Mouse (Mus musculus) embryonic facial prominence, embryonic 13.5 days (tissue): Measurements from ENCODE around the gene Trim63. TPM values are rescaled to one million over a fixed set of nuclear protein-coding genes. Genes with fewer than 3 reads are reported as not detected.

Source experiments
- ATAC-seq: fragments of 200-750 bp; cut with Nextera tagmentation; 2 replicates; pipeline ENCODE4 v1.8.0; 2017; ENCODE audit warnings: low read depth; ENCODE audit not compliant: insufficient number of reproducible peaks, insufficient read depth, low FRiP score, low TSS enrichment
- H3K27ac ChIP-seq: fragments of 300-500 bp; sonication (generic); 2 replicates; pipeline ENCODE4 v1.5.1; 2015; ENCODE audit warnings: moderate library complexity, mild to moderate bottlenecking, inconsistent platforms
- H3K27me3 ChIP-seq: fragments of 300-500 bp; sonication (generic); 2 replicates; pipeline ENCODE4 v1.6.1; 2015; ENCODE audit warnings: mild to moderate bottlenecking, inconsistent platforms
- H3K36me3 ChIP-seq: fragments of 300-500 bp; sonication (generic); 2 replicates; pipeline ENCODE4 v1.6.1; 2015; ENCODE audit warnings: mild to moderate bottlenecking, inconsistent platforms
- H3K4me1 ChIP-seq: fragments of 300-500 bp; sonication (generic); 2 replicates; pipeline ENCODE4 v1.6.1; 2015; ENCODE audit warnings: inconsistent platforms
- H3K4me2 ChIP-seq: fragments of 300-500 bp; sonication (generic); 2 replicates; pipeline ENCODE4 v1.6.1; 2015; ENCODE audit warnings: moderate library complexity, mild to moderate bottlenecking, inconsistent platforms
- H3K4me3 ChIP-seq: fragments of 300-500 bp; sonication (generic); 2 replicates; pipeline ENCODE4 v1.5.1; 2015; ENCODE audit warnings: mild to moderate bottlenecking, inconsistent platforms
- H3K9ac ChIP-seq: fragments of 300-500 bp; sonication (generic); 2 replicates; pipeline ENCODE4 v1.6.1; 2015; ENCODE audit warnings: mild to moderate bottlenecking, inconsistent platforms
- H3K9me3 ChIP-seq: fragments of 300-500 bp; sonication (generic); 2 replicates; pipeline ENCODE4 v1.6.1; 2016; ENCODE audit warnings: inconsistent platforms
- WGBS: fragments of 180-500 bp; shearing (Covaris S2); methylation state at CpG from one replicate; pipeline ENCODE4 v1.1.7; 2015; ENCODE audit warnings: mixed read lengths; 5-methylcytosine and 5-hydroxymethylcytosine counted together
- polyA plus RNA-seq: library from polyadenylated mRNA; unstranded; fragments of >200 nt; fragmentation: Nextera tagmentation; extraction: Ambion mirVana; gene quantifications from 2 replicates; pipeline ENCODE4 v1.2.1, GENCODE M21; 2015

Gene Trim63
- polyA plus RNA-seq, 1 experiment from 2014 or later = 1.2 TPM

- no peak overlapping the region for H3K4me3 ChIP-seq
Measured at GRCm38 (mm10) chr4:134356591-134357460, 41.9 kb downstream of the Trim63 start.

DNA sequence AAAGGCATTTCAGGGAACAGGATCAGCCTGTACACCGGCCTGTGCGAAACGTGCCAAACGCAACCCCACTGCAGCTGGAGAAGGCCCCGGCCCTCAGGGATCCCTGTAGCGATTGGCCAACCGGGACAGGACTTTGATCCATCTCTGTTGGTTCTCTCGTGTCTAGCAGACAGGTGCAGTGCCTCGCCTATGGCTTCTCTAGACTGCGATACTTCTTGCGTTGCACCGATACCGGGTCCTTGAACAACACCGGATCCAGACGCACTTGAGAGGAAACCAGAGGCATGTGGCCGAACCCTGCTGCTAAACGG, 42.5 kb downstream of the Trim63 start:
- ATAC-seq = no peak
- 44% methylated on average over 17 of the region's 17 CpGs for WGBS
- H3K4me2 ChIP-seq = peak overlapping the region; percentile 37

More at GRCm38 (mm10) chr4:134356591-134357460, 41.9 kb downstream of the Trim63 start:
- Histone ChIP-seq H3K9me3 (no peaks in the 10 kb centered on the region), H3K4me1 (peaks cover 32% of the 10 kb centered on the region), H3K9ac (0 out of 2 replicates have a peak overlapping the region, but pooled peaks have one; percentile 1), H3K36me3 (no peaks in the 10 kb centered on the region), H3K27me3 (peaks cover 12% of the 10 kb centered on the region), H3K27ac (no peak overlapping the region), H3K4me2 (peak overlapping the region; percentile 37)
- no peak for ATAC-seq
- WGBS = 24% methylated on average over 22 of the region's 22 CpGs

GRCm38 (mm10) chr4:134359649-134360048, 44.7 kb downstream of the Trim63 start:
- ATAC-seq = no peak
- 85% methylated on average over 6 of the region's 6 CpGs for WGBS
- Histone ChIP-seq H3K4me1 (peaks cover 39% of the 10 kb centered on the region), H3K9me3 (no peaks in the 10 kb centered on the region), H3K27ac (no peak overlapping the region), H3K4me3 (no peak overlapping the region), H3K9ac (no peak overlapping the region), H3K4me2 (no peak overlapping the region), H3K36me3 (no peaks in the 10 kb centered on the region), H3K27me3 (peaks cover 12% of the 10 kb centered on the region)

More for the DNA sequence above, 42.5 kb downstream of the Trim63 start:
- H3K4me3 ChIP-seq = no peak overlapping the region
- peaks cover 32% of the 10 kb centered on the region for H3K4me1 ChIP-seq
- H3K27ac ChIP-seq = no peak overlapping the region
- no peaks in the 10 kb centered on the region for H3K36me3 ChIP-seq
- H3K9ac ChIP-seq = no peak overlapping the region
- no peaks in the 10 kb centered on the region for H3K9me3 ChIP-seq
- H3K27me3 ChIP-seq = peaks cover 12% of the 10 kb centered on the region

GRCm38 (mm10) chr4:134361215-134361614, 46.3 kb downstream of the Trim63 start:
- 33% methylated on average over 5 of the region's 5 CpGs for WGBS

GRCm38 (mm10) chr4:134362124-134362523, 47.2 kb downstream of the Trim63 start:
- no peak for ATAC-seq
- Histone ChIP-seq H3K27ac (no peak overlapping the region), H3K9me3 (no peaks in the 10 kb centered on the region), H3K4me3 (no peak overlapping the region), H3K27me3 (peaks cover 10% of the 10 kb centered on the region), H3K4me2 (no peak overlapping the region), H3K36me3 (no peaks in the 10 kb centered on the region), H3K4me1 (peaks cover 42% of the 10 kb centered on the region), H3K9ac (no peak overlapping the region)
- 64% methylated on average over 9 of the region's 9 CpGs for WGBS

More at GRCm38 (mm10) chr4:134361215-134361614, 46.3 kb downstream of the Trim63 start:
- Histone ChIP-seq H3K9ac (no peak overlapping the region), H3K27ac (no peak overlapping the region), H3K4me2 (no peak overlapping the region), H3K9me3 (no peaks in the 10 kb centered on the region), H3K4me1 (peaks cover 46% of the 10 kb centered on the region), H3K27me3 (peaks cover 12% of the 10 kb centered on the region), H3K4me3 (no peak overlapping the region), H3K36me3 (no peaks in the 10 kb centered on the region)
- no peak for ATAC-seq

DNA sequence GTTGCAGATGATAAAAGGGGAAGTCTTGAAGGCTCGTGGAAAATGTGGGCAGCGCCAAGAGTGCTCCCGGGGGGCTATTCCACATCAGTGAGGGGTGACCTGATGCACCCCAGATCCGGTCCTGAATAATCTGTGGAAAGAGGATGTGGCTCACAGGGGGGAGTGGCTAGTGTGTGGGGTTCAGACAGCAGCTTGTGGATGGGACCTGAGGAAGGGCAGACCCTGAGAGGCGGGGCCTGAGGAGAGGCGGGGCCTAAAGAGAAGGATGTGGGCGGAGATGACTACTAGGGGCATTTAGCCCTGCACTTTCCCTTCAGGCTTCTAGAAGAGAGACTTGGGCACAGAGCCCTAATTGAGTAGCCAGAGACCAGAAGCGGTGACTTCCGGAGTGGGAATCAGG, 47.7 kb downstream of the Trim63 start:
- Histone ChIP-seq H3K4me2 (peak overlapping the region; percentile 45), H3K4me3 (0 out of 2 replicates have a peak overlapping the region, but pooled peaks have one; percentile 7), H3K9me3 (no peaks in the 10 kb centered on the region), H3K36me3 (no peaks in the 10 kb centered on the region), H3K27ac (no peak overlapping the region), H3K9ac (no peak overlapping the region; the same call in 1 of the 2 replicates), H3K27me3 (peaks cover 5% of the 10 kb centered on the region), H3K4me1 (peaks cover 37% of the 10 kb centered on the region)
- no peak for ATAC-seq
- 17% methylated on average over 9 of the region's 9 CpGs for WGBS

GRCm38 (mm10) chr4:134365280-134365679, 50.4 kb downstream of the Trim63 start:
- no peaks in the 10 kb centered on the region for H3K36me3 ChIP-seq
- no peak overlapping the region for H3K4me3 ChIP-seq
- no peaks in the 10 kb centered on the region for H3K9me3 ChIP-seq
- ATAC-seq = peak; percentile 40
- no peak overlapping the region for H3K4me2 ChIP-seq
- peaks cover 39% of the 10 kb centered on the region for H3K4me1 ChIP-seq
- H3K27me3 ChIP-seq = peaks cover 22% of the 10 kb centered on the region
- 23% methylated on average over 5 of the region's 5 CpGs for WGBS
- H3K27ac ChIP-seq = peak overlapping the region; percentile 44; the same call in 1 of the 2 replicates
- no peak overlapping the region for H3K9ac ChIP-seq

DNA sequence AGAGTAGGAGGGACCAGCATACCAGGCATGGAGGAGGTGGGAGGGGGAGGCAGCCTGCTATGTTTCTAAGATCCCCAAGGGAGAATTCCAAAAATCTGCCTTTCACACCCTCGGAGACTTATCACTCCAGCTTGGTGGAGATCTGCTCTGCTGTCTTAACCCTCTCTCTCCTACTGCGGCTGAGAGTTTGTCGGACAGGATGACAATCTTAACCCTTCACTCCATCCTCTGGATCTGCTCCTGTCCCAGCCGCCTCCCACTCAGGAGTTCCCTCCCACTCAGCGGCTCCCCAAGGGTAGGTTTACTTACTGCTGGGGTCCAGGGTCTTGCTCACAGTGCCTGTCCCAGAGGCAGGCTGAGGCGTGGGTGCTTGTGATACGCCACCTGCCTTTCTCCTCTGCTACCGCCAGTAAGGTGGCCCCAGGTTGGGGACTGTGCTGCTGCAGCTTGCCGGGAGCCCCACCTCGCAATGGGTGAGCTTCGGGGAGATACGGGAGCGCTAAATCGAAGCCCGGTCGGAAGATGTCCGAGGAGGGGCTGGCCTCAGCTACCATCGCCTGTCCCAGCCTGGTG, 55.8 kb downstream of the Trim63 start:
- H3K4me3 ChIP-seq = peak overlapping the region; percentile 58
- H3K27ac ChIP-seq = no peak overlapping the region
- H3K4me2 ChIP-seq = peak overlapping the region; percentile 93
- no peak for ATAC-seq
- H3K4me1 ChIP-seq = peaks cover 36% of the 10 kb centered on the region
- H3K9me3 ChIP-seq = no peaks in the 10 kb centered on the region
- peaks cover 43% of the 10 kb centered on the region for H3K27me3 ChIP-seq
- 1% methylated on average over 18 of the region's 18 CpGs for WGBS
- no peaks in the 10 kb centered on the region for H3K36me3 ChIP-seq
- peak overlapping the region; percentile 69 for H3K9ac ChIP-seq

DNA sequence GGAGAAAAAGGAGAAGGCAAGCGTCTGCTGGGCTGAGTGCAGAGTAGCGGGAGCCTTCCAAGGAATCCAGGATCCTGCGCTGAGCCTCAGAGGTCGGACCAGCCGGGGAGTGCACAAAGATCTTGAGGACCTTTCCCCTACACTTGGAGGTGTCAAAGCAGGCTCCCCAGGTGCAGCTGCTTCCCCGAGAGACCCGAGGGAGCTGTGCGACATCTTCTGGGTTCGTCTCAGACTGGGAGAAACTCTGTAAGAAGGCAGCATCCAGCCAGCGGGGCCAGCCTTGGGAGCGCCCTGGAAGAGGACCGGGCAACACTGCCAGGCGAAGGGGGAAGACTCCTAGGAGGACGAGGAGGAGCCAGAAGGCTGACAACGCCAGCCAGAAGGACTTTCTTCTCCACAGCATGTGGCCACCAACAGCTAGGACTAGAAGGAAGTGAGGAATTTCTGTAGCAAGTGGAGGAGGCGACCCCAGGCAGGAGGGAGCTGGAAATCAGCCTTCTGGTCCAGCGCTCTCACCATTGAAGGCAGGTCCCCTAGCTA, 56.5 kb downstream of the Trim63 start:
- peak overlapping the region; percentile 93 for H3K4me2 ChIP-seq
- WGBS = under 1% methylated on average over 17 of the region's 17 CpGs
- no peak for ATAC-seq
- peak overlapping the region; percentile 58 for H3K4me3 ChIP-seq
- no peaks in the 10 kb centered on the region for H3K36me3 ChIP-seq
- peaks cover 30% of the 10 kb centered on the region for H3K4me1 ChIP-seq
- H3K9ac ChIP-seq = peak overlapping the region; percentile 69
- peaks cover 43% of the 10 kb centered on the region for H3K27me3 ChIP-seq
- no peak overlapping the region for H3K27ac ChIP-seq
- H3K9me3 ChIP-seq = no peaks in the 10 kb centered on the region

- Histone ChIP-seq H3K9me3 (no peaks in the 10 kb centered on the region), H3K9ac (peak overlapping the region; percentile 69), H3K36me3 (no peaks in the 10 kb centered on the region), H3K27ac (no peak overlapping the region), H3K4me1 (peaks cover 30% of the 10 kb centered on the region), H3K27me3 (peaks cover 43% of the 10 kb centered on the region), H3K4me2 (peak overlapping the region; percentile 93), H3K4me3 (peak overlapping the region; percentile 58)
- WGBS = 0% methylated on average over 16 of the region's 16 CpGs
- peak; percentile 58; the same call in 1 of the 2 replicates for ATAC-seq
Measured at GRCm38 (mm10) chr4:134372294-134372747, 57.4 kb downstream of the Trim63 start.

GRCm38 (mm10) chr4:134373295-134373694, 58.4 kb downstream of the Trim63 start:
- Histone ChIP-seq H3K27ac (no peak overlapping the region), H3K9me3 (no peaks in the 10 kb centered on the region), H3K36me3 (no peaks in the 10 kb centered on the region), H3K4me3 (no peak overlapping the region), H3K27me3 (peaks cover 38% of the 10 kb centered on the region), H3K4me1 (peaks cover 34% of the 10 kb centered on the region), H3K4me2 (peak overlapping the region; percentile 93; the same call in 1 of the 2 replicates), H3K9ac (no peak overlapping the region)
- no peak for ATAC-seq
- 74% methylated on average over 8 of the region's 8 CpGs for WGBS
